Mouse (Mus musculus) testis, adult 2 months (tissue): ENCODE measurements around the gene Mrpl41. TPM values are rescaled to one million over a fixed set of nuclear protein-coding genes. Genes with fewer than 3 reads are reported as not detected.

Experiments used
- H3K27ac ChIP-seq: fragments of 200-500 bp; 2 replicates; pipeline ENCODE4 v1.5.1; 2012; ENCODE audit warnings: low read depth, low read length; ENCODE audit not compliant: control insufficient read depth, insufficient read depth
- H3K27me3 ChIP-seq: fragments of 200-500 bp; 2 replicates; pipeline ENCODE4 v1.6.1; 2012; ENCODE audit warnings: mild to moderate bottlenecking, low read length, moderate library complexity; ENCODE audit not compliant: control insufficient read depth, insufficient read depth
- H3K36me3 ChIP-seq: fragments of 200-500 bp; 2 replicates; pipeline ENCODE4 v1.6.1; 2012; ENCODE audit warnings: mild to moderate bottlenecking, low read length; ENCODE audit not compliant: control insufficient read depth, insufficient read depth
- H3K4me1 ChIP-seq: fragments of 200-500 bp; 2 replicates; pipeline ENCODE4 v1.6.1; 2012; ENCODE audit warnings: low read length; ENCODE audit not compliant: control insufficient read depth, insufficient read depth
- H3K4me3 ChIP-seq: fragments of 200-500 bp; 2 replicates; pipeline ENCODE4 v1.5.1; 2012; ENCODE audit warnings: low read depth, mild to moderate bottlenecking, low read length, moderate library complexity, mixed read lengths; ENCODE audit not compliant: control insufficient read depth
- CTCF ChIP-seq: fragments of 200-500 bp; IDR thresholded peaks from 2 replicates; pipeline ENCODE4 v1.5.1; 2012; ENCODE audit warnings: low read depth, mild to moderate bottlenecking, inconsistent platforms, low read length, moderate library complexity; ENCODE audit not compliant: control insufficient read depth, insufficient read depth, insufficient replicate concordance
- POLR2A ChIP-seq: fragments of 200-500 bp; IDR thresholded peaks from 2 replicates; pipeline ENCODE4 v1.6.1; 2012; ENCODE audit warnings: low read depth, mild to moderate bottlenecking, inconsistent platforms, low read length, moderate library complexity; ENCODE audit not compliant: control insufficient read depth
- polyA plus RNA-seq: library from polyadenylated mRNA; depleted of rRNA; stranded (reverse); fragments of >200 nt; gene quantifications from 2 replicates; pipeline ENCODE4 v1.2.3, GENCODE M21; 2012

The Mrpl41 gene
- polyA plus RNA-seq, 1 experiment: 45.1 TPM

GRCm38 (mm10) chr2:24935057-24935796, 39.7 kb downstream of the Mrpl41 start, which contains the start of gene Arrdc1:
TSS of gene Arrdc1 (minus strand) at chr2:24935252.
- Histone ChIP-seq H3K27me3 (no peaks in the 10 kb centered on the region), H3K4me3 (peak within 1 kb of the TSS; percentile 89), H3K36me3 (no peaks in the 10 kb centered on the region), H3K27ac (peak within 1 kb of the TSS; percentile 81), H3K4me1 (peaks cover 12% of the 10 kb centered on the region)
- TF ChIP-seq POLR2A (peak; percentile 58; the same call in 1 of the 2 replicates), CTCF (peak; percentile 19; the same call in 1 of the 2 replicates)

GRCm38 (mm10) chr2:24934441-24934963, 40.4 kb downstream of the Mrpl41 start:
- Histone ChIP-seq H3K27me3 (no peaks in the 10 kb centered on the region), H3K4me1 (peaks cover 12% of the 10 kb centered on the region), H3K36me3 (no peaks in the 10 kb centered on the region), H3K4me3 (peak overlapping the region; percentile 89), H3K27ac (peak overlapping the region; percentile 81)
- TF ChIP-seq POLR2A: no peak
- TF ChIP-seq CTCF: no peak

- Histone ChIP-seq H3K27ac (no peak overlapping the region), H3K4me3 (no peak overlapping the region), H3K36me3 (no peaks in the 10 kb centered on the region), H3K27me3 (no peaks in the 10 kb centered on the region), H3K4me1 (peaks cover 9% of the 10 kb centered on the region)
- TF ChIP-seq CTCF: no peak
- TF ChIP-seq POLR2A: no peak
Measured at GRCm38 (mm10) chr2:24929593-24929992, 45.3 kb downstream of the Mrpl41 start.

- TF ChIP-seq CTCF: no peak
- Histone ChIP-seq H3K4me1 (peaks cover 4% of the 10 kb centered on the region), H3K36me3 (no peaks in the 10 kb centered on the region), H3K27ac (no peak overlapping the region), H3K4me3 (no peak overlapping the region), H3K27me3 (no peaks in the 10 kb centered on the region)
Measured at GRCm38 (mm10) chr2:24929119-24929518, 45.8 kb downstream of the Mrpl41 start.

GRCm38 (mm10) chr2:24927810-24928479, 47.0 kb downstream of the Mrpl41 start:
- Histone ChIP-seq H3K36me3 (no peaks in the 10 kb centered on the region), H3K4me3 (no peak overlapping the region), H3K27ac (no peak overlapping the region), H3K4me1 (no peaks in the 10 kb centered on the region), H3K27me3 (no peaks in the 10 kb centered on the region)
- TF ChIP-seq POLR2A: no peak
- no peak for TF ChIP-seq CTCF

GRCm38 (mm10) chr2:24926965-24927358, 47.9 kb downstream of the Mrpl41 start:
- no peak overlapping the region for H3K4me3 ChIP-seq
- no peaks in the 10 kb centered on the region for H3K36me3 ChIP-seq
- no peak overlapping the region for H3K27ac ChIP-seq
- no peak for TF ChIP-seq CTCF
- TF ChIP-seq POLR2A: no peak
- H3K4me1 ChIP-seq: no peaks in the 10 kb centered on the region
- H3K27me3 ChIP-seq: no peaks in the 10 kb centered on the region

- no peak for TF ChIP-seq POLR2A
- TF ChIP-seq CTCF: no peak
- H3K27me3 ChIP-seq: no peaks in the 10 kb centered on the region
- H3K4me1 ChIP-seq: no peaks in the 10 kb centered on the region
- H3K36me3 ChIP-seq: no peaks in the 10 kb centered on the region
- H3K4me3 ChIP-seq: no peak overlapping the region
- H3K27ac ChIP-seq: no peak overlapping the region
Measured at GRCm38 (mm10) chr2:24926345-24926964, 48.4 kb downstream of the Mrpl41 start.
